Mouse (Mus musculus) cerebellum, adult 2 months (tissue): ENCODE measurements at regions not wholly inside any gene's neighbourhood (a gene's known extent, or its start where the extent isn't known, plus 50 kb on each side); places are given as distances from the start of the nearest gene placed in this dataset.

Experiments used
- DNase-seq, 2 experiments: peaks; one replicate each; pipeline ENCODE4 v3.0.0; 2021
- H3K27ac ChIP-seq: fragments of 200-500 bp; 2 replicates; pipeline ENCODE4 v1.5.1; 2012; ENCODE audit warnings: low read length, control low read depth, inconsistent platforms; ENCODE audit not compliant: insufficient read depth
- H3K27me3 ChIP-seq: fragments of 200-500 bp; 2 replicates; pipeline ENCODE4 v1.6.1; 2012; ENCODE audit warnings: inconsistent platforms, mild to moderate bottlenecking, low read length, moderate library complexity; ENCODE audit not compliant: control insufficient read depth, insufficient read depth
- H3K4me1 ChIP-seq: fragments of 200-500 bp; 2 replicates; pipeline ENCODE4 v1.6.1; 2011; ENCODE audit warnings: low read length; ENCODE audit not compliant: control insufficient read depth, insufficient read depth
- H3K4me3 ChIP-seq: fragments of 200-500 bp; replicated peaks from 2 replicates; pipeline ENCODE3; 2011; ENCODE audit warnings: mild to moderate bottlenecking, low read depth, low read length, control low read depth; ENCODE audit not compliant: insufficient read depth
- CTCF ChIP-seq: fragments of 200-500 bp; IDR thresholded peaks from 2 replicates; pipeline ENCODE4 v1.5.1; 2011; ENCODE audit warnings: low read depth, mild to moderate bottlenecking, control low read depth, low read length, moderate library complexity, borderline replicate concordance; ENCODE audit not compliant: insufficient read depth
- POLR2A ChIP-seq: fragments of 200-500 bp; IDR thresholded peaks from 2 replicates; pipeline ENCODE4 v1.6.1; 2011; ENCODE audit warnings: low read length, control low read depth, borderline replicate concordance; ENCODE audit not compliant: insufficient read depth
- WGBS: fragments of 180-500 bp; shearing (Covaris S2); methylation state at CpG from one replicate; pipeline ENCODE4 v1.1.7; 2018; 5-methylcytosine and 5-hydroxymethylcytosine counted together

- no peak for TF ChIP-seq CTCF
- no peak for TF ChIP-seq POLR2A
- no peak for DNase-seq
- H3K4me1 ChIP-seq, result no peaks in the 10 kb centered on the region
- no peaks in the 10 kb centered on the region for H3K27me3 ChIP-seq
- 93% methylated on average over 3 of the region's 3 CpGs for WGBS
- H3K27ac ChIP-seq, result no peak overlapping the region
- H3K4me3 ChIP-seq, result no peak overlapping the region
These were observed 122.7 kb upstream of the Ccdc122 start for GRCm38 (mm10) chr14:76913850-76914249.

GRCm38 (mm10) chr14:76912301-76913001 lies 124.1 kb upstream of the Ccdc122 start:
- no peak for TF ChIP-seq POLR2A
- TF ChIP-seq CTCF, result no peak

GRCm38 (mm10) chr14:76911271-76911670 lies 125.3 kb upstream of the Ccdc122 start:
- no peak overlapping the region for H3K4me3 ChIP-seq
- WGBS, result 91% methylated on average over 5 of the region's 5 CpGs
- H3K27me3 ChIP-seq, result no peaks in the 10 kb centered on the region
- H3K27ac ChIP-seq, result no peak overlapping the region
- no peaks in the 10 kb centered on the region for H3K4me1 ChIP-seq
- TF ChIP-seq CTCF (no peak), POLR2A (no peak)
- DNase-seq, result no peak

More at GRCm38 (mm10) chr14:76912301-76913001, 124.1 kb upstream of the Ccdc122 start:
- Histone ChIP-seq H3K27me3 (no peaks in the 10 kb centered on the region), H3K4me1 (no peaks in the 10 kb centered on the region), H3K27ac (no peak overlapping the region), H3K4me3 (no peak overlapping the region)
- no peak for DNase-seq
- WGBS, result 60% methylated on average over 8 of the region's 8 CpGs

- no peak for DNase-seq
- WGBS, result 96% methylated on average over 5 of the region's 5 CpGs
- TF ChIP-seq CTCF (no peak), POLR2A (no peak)
These were observed 126.4 kb upstream of the Ccdc122 start for GRCm38 (mm10) chr14:76910186-76910585.

GRCm38 (mm10) chr14:76907941-76908340 lies 128.6 kb upstream of the Ccdc122 start:
- no peak for TF ChIP-seq CTCF
- no peak for TF ChIP-seq POLR2A
- 31% methylated on average over 5 of the region's 5 CpGs for WGBS
- no peaks in the 10 kb centered on the region for H3K4me1 ChIP-seq
- DNase-seq, result no peak
- H3K4me3 ChIP-seq, result no peak overlapping the region
- no peaks in the 10 kb centered on the region for H3K27me3 ChIP-seq
- no peak overlapping the region for H3K27ac ChIP-seq

More at GRCm38 (mm10) chr14:76910186-76910585, 126.4 kb upstream of the Ccdc122 start:
- Histone ChIP-seq H3K27ac (no peak overlapping the region), H3K27me3 (no peaks in the 10 kb centered on the region), H3K4me1 (no peaks in the 10 kb centered on the region), H3K4me3 (no peak overlapping the region)

GRCm38 (mm10) chr14:76902962-76903757 lies 133.4 kb upstream of the Ccdc122 start:
- DNase-seq, result no peak
- Histone ChIP-seq H3K27ac (no peak overlapping the region), H3K4me1 (no peaks in the 10 kb centered on the region), H3K4me3 (no peak overlapping the region), H3K27me3 (no peaks in the 10 kb centered on the region)
- WGBS, result 93% methylated on average over 1 of the region's 1 CpGs
- TF ChIP-seq POLR2A, result no peak
- no peak for TF ChIP-seq CTCF

GRCm38 (mm10) chr14:76901490-76901889 lies 135.1 kb upstream of the Ccdc122 start:
- Histone ChIP-seq H3K4me1 (no peaks in the 10 kb centered on the region), H3K4me3 (no peak overlapping the region), H3K27ac (no peak overlapping the region), H3K27me3 (no peaks in the 10 kb centered on the region)
- WGBS, result 90% methylated on average over 3 of the region's 3 CpGs
- DNase-seq, result no peak
- TF ChIP-seq POLR2A (no peak), CTCF (no peak)
